Mouse (Mus musculus) erythroid progenitor cell, adult 5-6 weeks (primary cell): Measurements from ENCODE around the gene Atp13a3. TPM values are rescaled to one million over a fixed set of nuclear protein-coding genes. Genes with fewer than 3 reads are reported as not detected.
"Not testable (repeated sequence)": the region's sequence is repeated elsewhere in the genome, so short reads cannot be mapped to it uniquely, and the experiment has no call there.

Experiments
- ATAC-seq: replicated peaks from 2 replicates; pipeline ENCODE4 v1.8.0; 2016; ENCODE audit warnings: moderate number of reproducible peaks, mild to moderate bottlenecking, moderate TSS enrichment, inconsistent platforms; ENCODE audit not compliant: poor library complexity, low FRiP score, severe bottlenecking
- total RNA-seq, 2 experiments: library from RNA; stranded (forward) in 1 of 2; stranded (reverse) in 1 of 2; fragments of 150-400 nt in 1 of 2; fragments of 186-747, 209-891 nt in 1 of 2; gene quantifications; 2 replicates each; pipeline versions ENCODE4 v1.2.3 to v1.2.4; 2015 to 2017; ENCODE audit warnings: low replicate concordance in 2 of 2

Gene Atp13a3
- total RNA-seq, 2 experiments from 2014 or later, result 41.6 to 51.6 TPM

GRCm38 (mm10) chr16:30416707-30417106 lies 10.9 kb upstream of the Atp13a3 start:
- no peak for ATAC-seq

- no peak for ATAC-seq
Measured at GRCm38 (mm10) chr16:30416284-30416683, 10.5 kb upstream of the Atp13a3 start.

GRCm38 (mm10) chr16:30412680-30413079 lies 6.9 kb upstream of the Atp13a3 start:
- ATAC-seq, result no peak

GRCm38 (mm10) chr16:30410914-30411313 lies 5.1 kb upstream of the Atp13a3 start:
- ATAC-seq, result no peak

GRCm38 (mm10) chr16:30407513-30407912 lies 1.7 kb upstream of the Atp13a3 start:
- peak; percentile 85 for ATAC-seq

GRCm38 (mm10) chr16:30403528-30403927 lies 2.2 kb downstream of the Atp13a3 start:
- no peak for ATAC-seq

- no peak for ATAC-seq
Measured at GRCm38 (mm10) chr16:30397127-30398057, 8.4 kb downstream of the Atp13a3 start.

GRCm38 (mm10) chr16:30395136-30395535 lies 10.6 kb downstream of the Atp13a3 start:
- no peak for ATAC-seq

- no peak for ATAC-seq
Measured at GRCm38 (mm10) chr16:30390650-30391340, 15.0 kb downstream of the Atp13a3 start.

GRCm38 (mm10) chr16:30389831-30390649 lies 15.7 kb downstream of the Atp13a3 start:
- no peak for ATAC-seq

GRCm38 (mm10) chr16:30389210-30389684 lies 16.5 kb downstream of the Atp13a3 start:
- ATAC-seq, result peak; percentile 67

GRCm38 (mm10) chr16:30388522-30389209 lies 17.1 kb downstream of the Atp13a3 start:
- peak; percentile 82 for ATAC-seq

- peak; percentile 53 for ATAC-seq
Measured at GRCm38 (mm10) chr16:30387871-30388460, 17.8 kb downstream of the Atp13a3 start.

- no peak for ATAC-seq
Measured at GRCm38 (mm10) chr16:30386911-30387439, 18.8 kb downstream of the Atp13a3 start.

GRCm38 (mm10) chr16:30385531-30385930 lies 20.2 kb downstream of the Atp13a3 start:
- ATAC-seq, result no peak

GRCm38 (mm10) chr16:30376237-30376636 lies 29.5 kb downstream of the Atp13a3 start:
- ATAC-seq, result no peak

GRCm38 (mm10) chr16:30374927-30375326 lies 30.8 kb downstream of the Atp13a3 start:
- no peak for ATAC-seq

GRCm38 (mm10) chr16:30374266-30374665 lies 31.5 kb downstream of the Atp13a3 start:
- peak; percentile 79 for ATAC-seq

- ATAC-seq, result not testable (repeated sequence)
Measured at GRCm38 (mm10) chr16:30373286-30373685, 32.5 kb downstream of the Atp13a3 start.
